Mouse (Mus musculus): ENCODE data around the gene Tulp2.
A peak's percentile ranks its signal among the peaks of the same experiment; 100 is the strongest.

Gene Tulp2

GRCm38 (mm10) chr7:45481374-45481927, at the start of gene Tulp2:
TSS of gene Tulp2 (plus strand) at chr7:45481877.
- peak; percentile 84 for DNase-seq

- DNase-seq, result no peak
Observed at GRCm38 (mm10) chr7:45433835-45434202, 47.9 kb upstream of the Tulp2 start.

GRCm38 (mm10) chr7:45434203-45435015, 47.3 kb upstream of the Tulp2 start, which contains the start of gene Gys1:
TSS of gene Gys1 (plus strand) at chr7:45434844.
- peak; percentile 100 for DNase-seq

- peak; percentile 49 for DNase-seq
Observed at GRCm38 (mm10) chr7:45435038-45435437, 46.6 kb upstream of the Tulp2 start.

GRCm38 (mm10) chr7:45436444-45436843, 45.2 kb upstream of the Tulp2 start:
- DNase-seq, result no peak

GRCm38 (mm10) chr7:45437046-45437445, 44.6 kb upstream of the Tulp2 start:
- no peak for DNase-seq

- DNase-seq, result peak; percentile 47
Observed at GRCm38 (mm10) chr7:45437521-45438276, 44.0 kb upstream of the Tulp2 start, which contains the start of gene Ruvbl2. TSS of gene Ruvbl2 (minus strand) at chr7:45438096.

- DNase-seq, result no peak
Observed at GRCm38 (mm10) chr7:45443526-45444420, 37.9 kb upstream of the Tulp2 start.

- no peak for DNase-seq
Observed at GRCm38 (mm10) chr7:45446589-45446988, 35.1 kb upstream of the Tulp2 start.

- DNase-seq, result peak; percentile 75
Observed at GRCm38 (mm10) chr7:45447325-45447990, 34.2 kb upstream of the Tulp2 start.

GRCm38 (mm10) chr7:45449974-45450373, 31.7 kb upstream of the Tulp2 start:
- no peak for DNase-seq

- peak; percentile 91 for DNase-seq
Observed at GRCm38 (mm10) chr7:45451344-45451982, 30.2 kb upstream of the Tulp2 start.

GRCm38 (mm10) chr7:45454971-45455370, 26.7 kb upstream of the Tulp2 start:
- no peak for DNase-seq

- no peak for DNase-seq
Observed at GRCm38 (mm10) chr7:45455932-45456696, 25.6 kb upstream of the Tulp2 start.

GRCm38 (mm10) chr7:45456721-45457203, 24.9 kb upstream of the Tulp2 start:
- no peak for DNase-seq

GRCm38 (mm10) chr7:45457204-45458060, 24.2 kb upstream of the Tulp2 start:
- DNase-seq, result no peak

GRCm38 (mm10) chr7:45458748-45459563, 22.7 kb upstream of the Tulp2 start:
- DNase-seq, result peak; percentile 89

GRCm38 (mm10) chr7:45459564-45460140, 22.0 kb upstream of the Tulp2 start, which contains the start of gene Ftl1:
TSS of gene Ftl1 (minus strand) at chr7:45459884.
- peak; percentile 99 for DNase-seq
